In genomic region chr6:119233066-119233465, GRCm38 (mm10) we compare ENCODE assay signal across 14 mouse cellular contexts. TPM values are rescaled to one million over a fixed set of nuclear protein-coding genes. Genes with fewer than 3 reads are reported as not detected.
A peak's percentile ranks its signal among the peaks of the same experiment; 100 is the strongest.
DNase-seq lines count a peak whose midpoint lies in the region; ATAC-seq and TF ChIP-seq lines count a peak whose summit lies in the region.
"Had no signal": no experiment of that assay in that cellular context is flagged by ENCODE, and none has a peak within 500 bp of the region (broad histone marks: within the 10 kb centered on the region; RNA-seq: fewer than 3 reads in every experiment).

No protein-coding gene starts in this region.

- TF ChIP-seq POLR2A in MEL (IDR thresholded peaks at IDR 0.05; ENCODE audit: control insufficient read depth in 1 of 2, insufficient read depth in 1 of 2, low read depth in 1 of 2, low read length in 2 of 2, poor library complexity in 1 of 2): no peak

- H3K9ac ChIP-seq in liver, embryonic 11.5 days (ENCODE audit: low read depth, low read length): no peak overlapping the region
- no peak overlapping the region for H3K9ac ChIP-seq in liver, embryonic 12.5 days
- no peak overlapping the region for H3K9ac ChIP-seq in MEL (ENCODE audit: control insufficient read depth, low read depth, low read length, poor library complexity, severe bottlenecking)
- H3K9ac ChIP-seq: forebrain, embryonic 12.5 days; midbrain, embryonic 13.5 days had no signal

- 42% methylated on average over 3 of the region's 3 CpGs for whole genome bisulfite sequencing in liver, embryonic 11.5 days
- WGBS in liver, embryonic 12.5 days (ENCODE audit: insufficient replicate concordance): 43% methylated on average over 3 of the region's 3 CpGs

- ATAC-seq in liver, embryonic 11.5 days (replicated peaks; ENCODE audit: low FRiP score): no peak
- ATAC-seq in liver, embryonic 12.5 days: no peak
- ATAC-seq in erythroid progenitor cell, adult 5-6 weeks (replicated peaks; ENCODE audit: low FRiP score, poor library complexity, severe bottlenecking): no peak
- ATAC-seq: midbrain, embryonic 13.5 days; Patski had no signal

- no peaks in the 10 kb centered on the region for H3K36me3 ChIP-seq in liver, embryonic 11.5 days (ENCODE audit: control insufficient read depth, insufficient read depth, low read length)
- no peaks in the 10 kb centered on the region for H3K36me3 ChIP-seq in liver, embryonic 12.5 days
- no peaks in the 10 kb centered on the region for H3K36me3 ChIP-seq in MEL (ENCODE audit: control insufficient read depth in 1 of 2, insufficient read depth in 2 of 2, low read length in 2 of 2)
- H3K36me3 ChIP-seq: forebrain, embryonic 12.5 days; midbrain, embryonic 13.5 days had no signal

- H3K4me3 ChIP-seq in liver, embryonic 11.5 days (ENCODE audit: low read depth, low read length): no peak overlapping the region
- H3K4me3 ChIP-seq in liver, embryonic 12.5 days: no peak overlapping the region
- H3K4me3 ChIP-seq in MEL (ENCODE audit: control insufficient read depth in 1 of 2, insufficient read depth in 1 of 2, low read depth in 2 of 2, low read length in 2 of 2): no peak overlapping the region
- H3K4me3 ChIP-seq: forebrain, embryonic 12.5 days; midbrain, embryonic 13.5 days had no signal

- H3K9me3 ChIP-seq in liver, embryonic 11.5 days (ENCODE audit: control insufficient read depth, low read length): no peaks in the 10 kb centered on the region
- no peaks in the 10 kb centered on the region for H3K9me3 ChIP-seq in liver, embryonic 12.5 days (replicated peaks)
- H3K9me3 ChIP-seq in MEL (replicated peaks; ENCODE audit: insufficient read depth, low read length): no peaks in the 10 kb centered on the region
- H3K9me3 ChIP-seq: forebrain, embryonic 12.5 days; midbrain, embryonic 13.5 days had no signal

- H3K4me2 ChIP-seq in liver, embryonic 11.5 days: no peak overlapping the region
- no peak overlapping the region for H3K4me2 ChIP-seq in liver, embryonic 12.5 days
- H3K4me2 ChIP-seq: forebrain, embryonic 12.5 days; midbrain, embryonic 13.5 days had no signal

- TF ChIP-seq RAD21 in MEL (IDR thresholded peaks at IDR 0.05; ENCODE audit: low read depth, low read length): no peak

- peak; percentile 52 for DNase-seq in adrenal gland, postnatal 10 days
- DNase-seq in adrenal gland, postnatal 25 days: no peak
- DNase-seq in liver, embryonic 11.5 days (ENCODE audit: low spot score): peak; percentile 34
- peak; percentile 33 for DNase-seq in MEL (ENCODE audit: low read depth, low spot score)
- peak; percentile 28 for DNase-seq in hindlimb bud, embryonic 11.5 days (ENCODE audit: extremely low spot score, low read depth, low spot score)
- DNase-seq in Muller cell, postnatal 12 days (ENCODE audit: inconsistent ontology term): no peak
- DNase-seq: cerebellum, postnatal 14 days; right cerebral cortex, postnatal 4 days had no signal

- no peaks in the 10 kb centered on the region for H3K27me3 ChIP-seq in liver, embryonic 11.5 days (replicated peaks; ENCODE audit: control insufficient read depth, insufficient read depth, low read length)
- H3K27me3 ChIP-seq in liver, embryonic 12.5 days (replicated peaks): no peaks in the 10 kb centered on the region
- H3K27me3 ChIP-seq in MEL (ENCODE audit: control insufficient read depth in 1 of 2, insufficient read depth in 2 of 2, low read length in 2 of 2): no peaks in the 10 kb centered on the region
- H3K27me3 ChIP-seq: forebrain, embryonic 12.5 days; midbrain, embryonic 13.5 days; Patski had no signal

- no peak overlapping the region for H3K27ac ChIP-seq in liver, embryonic 11.5 days (ENCODE audit: low read depth, low read length)
- H3K27ac ChIP-seq in liver, embryonic 12.5 days: no peak overlapping the region
- no peak overlapping the region for H3K27ac ChIP-seq in MEL (ENCODE audit: control insufficient read depth, low read depth, low read length)
- H3K27ac ChIP-seq: forebrain, embryonic 12.5 days; midbrain, embryonic 13.5 days had no signal

- TF ChIP-seq CTCF in MEL (IDR thresholded peaks at IDR 0.05 in 2 of 3, conservative IDR thresholded peaks at IDR 0.05 in 1 of 3; ENCODE audit: control insufficient read depth in 1 of 3, insufficient read depth in 1 of 3, low read depth in 2 of 3, low read length in 3 of 3, poor library complexity in 1 of 3, severe bottlenecking in 1 of 3): no peak

- no peak for TF ChIP-seq EP300 in MEL (IDR thresholded peaks at IDR 0.05; ENCODE audit: low read depth in 1 of 2, low read length in 2 of 2)

- H3K79me2 ChIP-seq in MEL (ENCODE audit: control insufficient read depth, insufficient read depth, low read length, poor library complexity): no peaks in the 10 kb centered on the region

- H3K4me1 ChIP-seq in liver, embryonic 11.5 days (replicated peaks; ENCODE audit: control insufficient read depth, insufficient read depth, low read length): no peaks in the 10 kb centered on the region
- no peaks in the 10 kb centered on the region for H3K4me1 ChIP-seq in liver, embryonic 12.5 days
- H3K4me1 ChIP-seq in MEL (ENCODE audit: control insufficient read depth in 1 of 2, insufficient read depth in 2 of 2, low read length in 2 of 2): no peaks in the 10 kb centered on the region

TF ChIP-seq in MEL, 35 proteins besides CTCF, POLR2A, EP300 and RAD21:
- no peak for TF ChIP-seq TAL1 (IDR thresholded peaks at IDR 0.05; ENCODE audit: low read length)
- no peak for TF ChIP-seq GATA1 (IDR thresholded peaks at IDR 0.05; ENCODE audit: low read depth, low read length)
- no peak for TF ChIP-seq ZMIZ1 (IDR thresholded peaks at IDR 0.05; ENCODE audit: low read depth, low read length)
- no peak for TF ChIP-seq SMC3 (IDR thresholded peaks at IDR 0.05; ENCODE audit: low read depth, low read length)
- TF ChIP-seq ZNF384 (IDR thresholded peaks at IDR 0.05; ENCODE audit: low read depth, low read length): no peak
- TF ChIP-seq ZC3H11A (IDR thresholded peaks at IDR 0.05; ENCODE audit: low read depth, low read length): no peak
- no peak for TF ChIP-seq MAX (IDR thresholded peaks at IDR 0.05; ENCODE audit: low read length)
- TF ChIP-seq KAT2A (conservative IDR thresholded peaks at IDR 0.05; ENCODE audit: low read depth, low read length): no peak
- no peak for TF ChIP-seq ELF1 (IDR thresholded peaks at IDR 0.05; ENCODE audit: low read depth, low read length)
- no peak for TF ChIP-seq MYB (IDR thresholded peaks at IDR 0.05; ENCODE audit: low read depth, low read length)
- TF ChIP-seq MEF2A (IDR thresholded peaks at IDR 0.05; ENCODE audit: extremely low read depth, insufficient replicate concordance, low read depth, low read length, poor library complexity, severe bottlenecking): no peak
- no peak for TF ChIP-seq HCFC1 (IDR thresholded peaks at IDR 0.05; ENCODE audit: low read depth, low read length)
- no peak for TF ChIP-seq CHD1 (IDR thresholded peaks at IDR 0.05; ENCODE audit: low read depth, low read length)
- TF ChIP-seq NELFE (IDR thresholded peaks at IDR 0.05; ENCODE audit: low read depth, low read length): no peak
- no peak for TF ChIP-seq ETS1 (IDR thresholded peaks at IDR 0.05; ENCODE audit: low read depth, low read length)
TF ChIP-seq in MEL: peak in this region for 0.

RNA-seq across cellular contexts. Expression of gene Cacna2d4, which starts 3.3 kb away (rescaled TPM):
- under 1 TPM in 1 of 2 experiments, not detected in 1; 0.48 TPM for total RNA-seq in adrenal gland, postnatal 10 days (2021)
- total RNA-seq in adrenal gland, postnatal 25 days (2021): not detected in 2 replicates
- 0.08 TPM in 1 of 2 replicates, not detected in the other for polyA plus RNA-seq in liver, embryonic 11.5 days (2014; fragmentation: Nextera tagmentation; extraction: Ambion mirVana)
- polyA plus RNA-seq in liver, embryonic 12.5 days (2016; fragmentation: Nextera tagmentation; extraction: Ambion mirVana): 0.05 TPM in 1 of 2 replicates, not detected in the other
- 0.16 and 0.69 TPM in 2 replicates for total RNA-seq in MEL (2012; rRNA removed)
- polyA plus RNA-seq in MEL (2012; ENCODE audit: insufficient read depth in 1 of 2, insufficient read length in 2 of 2, low read depth in 1 of 2, low replicate concordance in 2 of 2, missing spikeins in 1 of 2): 1 to 10 TPM in 1 of 2 experiments, not detected in 1; 1.1 TPM
- 0.84 and 1.1 TPM in 2 replicates for total RNA-seq in erythroid progenitor cell, adult 5-6 weeks (2015; ENCODE audit: low replicate concordance)
- 0.38 TPM in 1 of 2 replicates, not detected in the other for total RNA-seq in erythroid progenitor cell, adult 5-6 weeks (2017; ENCODE audit: low replicate concordance)
- polyA plus RNA-seq: forebrain, embryonic 12.5 days; liver, adult 2 months had no signal

RNA-seq across cellular contexts. Expression of gene Cacna1c, which starts 36.8 kb away (rescaled TPM):
- total RNA-seq in adrenal gland, postnatal 10 days (2021): 10 to 100 TPM; 39.2 to 58.2 TPM
- 104 and 106 TPM in 2 replicates for total RNA-seq in adrenal gland, postnatal 25 days (2021)
- 1.3 and 2.3 TPM in 2 replicates for polyA plus RNA-seq in liver, embryonic 11.5 days (2014; fragmentation: Nextera tagmentation; extraction: Ambion mirVana)
- 0.49 and 0.64 TPM in 2 replicates for polyA plus RNA-seq in liver, embryonic 12.5 days (2016; fragmentation: Nextera tagmentation; extraction: Ambion mirVana)
- 2.4 and 4.4 TPM in 2 replicates for total RNA-seq in MEL (2012; rRNA removed)
- polyA plus RNA-seq in MEL (2012; ENCODE audit: insufficient read depth in 1 of 2, insufficient read length in 2 of 2, low read depth in 1 of 2, low replicate concordance in 2 of 2, missing spikeins in 1 of 2): 1 to 10 TPM in 1 of 2 experiments, not detected in 1; 3.4 TPM
- total RNA-seq in erythroid progenitor cell, adult 5-6 weeks (2015; ENCODE audit: low replicate concordance): 0.72 and 0.84 TPM in 2 replicates
- total RNA-seq in erythroid progenitor cell, adult 5-6 weeks (2017; ENCODE audit: low replicate concordance): 0.23 TPM in 1 of 2 replicates, not detected in the other

RNA-seq across cellular contexts. Expression of gene Dcp1b, which starts 58.0 kb away (rescaled TPM):
- 10 to 100 TPM; 10.7 to 17.4 TPM for total RNA-seq in adrenal gland, postnatal 10 days (2021)
- total RNA-seq in adrenal gland, postnatal 25 days (2021): 16.1 and 18.0 TPM in 2 replicates
- 6.6 and 7.8 TPM in 2 replicates for polyA plus RNA-seq in liver, embryonic 11.5 days (2014; fragmentation: Nextera tagmentation; extraction: Ambion mirVana)
- polyA plus RNA-seq in liver, embryonic 12.5 days (2016; fragmentation: Nextera tagmentation; extraction: Ambion mirVana): 4.2 and 4.8 TPM in 2 replicates
- total RNA-seq in MEL (2012; rRNA removed): 7.1 and 7.9 TPM in 2 replicates
- polyA plus RNA-seq in MEL (2012; ENCODE audit: insufficient read depth in 1 of 2, insufficient read length in 2 of 2, low read depth in 1 of 2, low replicate concordance in 2 of 2, missing spikeins in 1 of 2): 10 to 100 TPM in 1 of 2 experiments, not detected in 1; 15.7 TPM
- total RNA-seq in erythroid progenitor cell, adult 5-6 weeks (2015; ENCODE audit: low replicate concordance): 4.2 and 6.5 TPM in 2 replicates
- total RNA-seq in erythroid progenitor cell, adult 5-6 weeks (2017; ENCODE audit: low replicate concordance): 2.6 and 4.0 TPM in 2 replicates

Comparison
In these comparisons a context has a peak if more than half of its experiments do, and no peak if none do; other contexts are left out.
1. DNase-seq: peak in adrenal gland, postnatal 10 days (single experiment), liver, embryonic 11.5 days (single experiment), MEL (single experiment) and hindlimb bud, embryonic 11.5 days (single experiment); none in adrenal gland, postnatal 25 days (single experiment) and Muller cell, postnatal 12 days (single experiment).